Mouse (Mus musculus) testis, adult 10 weeks (tissue): Measurements from ENCODE around the gene Daxx. TPM values are rescaled to one million over a fixed set of nuclear protein-coding genes. Genes with fewer than 3 reads are reported as not detected.

Experiments
- polyA plus RNA-seq: library from polyadenylated mRNA; stranded (reverse); fragments of 350-450 nt; fragmentation: Illumina TruSeq; extraction: RNeasy Lipid Tissue Mini Kit (QIAGEN cat#74804); gene quantifications from one replicate; pipeline ENCODE4 v1.2.3, GENCODE M21; 2014; ENCODE audit warnings: low read depth, low replicate concordance

Gene Daxx
- polyA plus RNA-seq: 31.5 TPM

GRCm38 (mm10) chr17:33909077-33909868 lies at the start of gene Daxx:
TSS of gene Daxx (plus strand) at chr17:33909414.

DNA sequence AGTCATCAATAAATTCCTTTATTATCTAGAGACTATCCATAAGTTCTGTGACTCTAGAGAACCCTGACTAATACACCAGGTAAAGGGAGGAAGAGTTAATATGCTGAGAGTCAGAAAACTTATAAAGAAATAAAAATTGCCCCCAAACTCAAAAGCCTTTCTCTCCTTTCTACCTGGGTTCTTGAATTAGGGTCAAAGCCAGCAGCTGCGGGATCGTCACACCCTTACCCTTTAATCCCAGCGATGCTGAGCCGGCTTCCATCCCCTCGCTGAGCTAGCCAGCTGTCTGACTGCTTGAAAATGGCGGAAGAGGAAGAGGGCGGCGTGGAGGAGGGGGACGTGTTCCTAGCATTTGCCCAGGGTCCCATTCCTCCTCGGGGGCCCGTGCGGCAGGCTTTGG lies 35.7 kb upstream of the Daxx start, which contains the start of gene Gm7029:
Gene Gm7029, plus strand, starts transcription at position 301 of the 400 bp plus-strand sequence.

GRCm38 (mm10) chr17:33890533-33891059 lies 18.6 kb upstream of the Daxx start, which contains the start of gene Kifc1:
TSS of gene Kifc1 (minus strand) at chr17:33890661.

DNA sequence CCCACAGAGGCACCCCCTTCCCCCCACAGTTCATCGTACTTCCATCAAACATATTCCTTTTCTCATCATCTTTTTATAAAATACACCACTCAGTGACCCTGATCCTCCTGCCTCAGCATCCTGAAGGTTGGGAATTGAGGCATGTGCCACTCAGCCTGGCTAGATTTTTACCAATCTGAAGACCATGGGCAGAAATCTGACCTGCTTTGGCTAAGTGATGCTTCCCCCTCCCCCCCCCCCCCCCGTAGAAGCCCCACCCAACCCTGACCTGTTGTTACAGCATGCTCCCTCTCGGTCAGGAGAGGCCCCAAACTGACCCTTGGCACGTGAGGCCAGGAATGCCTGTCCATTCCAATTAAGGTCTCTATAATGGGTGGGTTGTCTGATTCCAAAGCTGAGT lies 4.4 kb upstream of the Daxx start, which contains the start of gene Platr17:
Gene Platr17, plus strand, starts transcription at position 301 of the 400 bp plus-strand sequence.

DNA sequence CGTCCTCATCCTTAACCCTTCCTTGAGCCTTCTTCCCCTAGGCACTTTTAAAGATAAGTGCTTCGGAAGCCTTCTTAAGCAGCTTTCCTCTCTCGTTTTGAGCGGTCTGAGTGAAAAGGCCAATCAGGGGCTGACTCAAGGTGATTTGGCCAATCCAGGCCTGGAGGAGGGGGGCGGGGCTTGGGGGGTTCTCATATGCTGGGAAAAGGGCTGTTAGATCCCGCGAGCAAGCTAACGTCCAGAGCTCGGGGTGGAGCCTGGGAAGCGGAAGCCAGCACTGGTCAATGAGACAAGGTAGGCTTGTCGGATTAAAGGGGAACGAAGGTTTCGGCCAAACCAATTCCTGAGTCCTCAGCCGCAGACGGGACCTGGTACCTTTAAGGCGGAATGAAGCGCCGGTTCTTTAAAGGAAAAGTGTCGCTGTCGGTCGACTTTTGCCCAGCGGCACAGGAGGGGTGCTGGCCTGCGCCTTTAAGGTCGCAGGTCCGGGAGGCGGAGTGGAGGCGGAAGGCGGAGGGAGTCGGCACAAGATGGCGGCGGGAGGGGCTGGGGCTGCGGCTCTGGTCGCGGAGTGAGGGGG lies 6.5 kb downstream of the Daxx start, which contains the start of the genes Tapbp and Zbtb22:
Gene Tapbp, plus strand, starts transcription at position 229 of the 580 bp plus-strand sequence.
Gene Zbtb22, plus strand, starts transcription at position 234 of the 580 bp plus-strand sequence.

DNA sequence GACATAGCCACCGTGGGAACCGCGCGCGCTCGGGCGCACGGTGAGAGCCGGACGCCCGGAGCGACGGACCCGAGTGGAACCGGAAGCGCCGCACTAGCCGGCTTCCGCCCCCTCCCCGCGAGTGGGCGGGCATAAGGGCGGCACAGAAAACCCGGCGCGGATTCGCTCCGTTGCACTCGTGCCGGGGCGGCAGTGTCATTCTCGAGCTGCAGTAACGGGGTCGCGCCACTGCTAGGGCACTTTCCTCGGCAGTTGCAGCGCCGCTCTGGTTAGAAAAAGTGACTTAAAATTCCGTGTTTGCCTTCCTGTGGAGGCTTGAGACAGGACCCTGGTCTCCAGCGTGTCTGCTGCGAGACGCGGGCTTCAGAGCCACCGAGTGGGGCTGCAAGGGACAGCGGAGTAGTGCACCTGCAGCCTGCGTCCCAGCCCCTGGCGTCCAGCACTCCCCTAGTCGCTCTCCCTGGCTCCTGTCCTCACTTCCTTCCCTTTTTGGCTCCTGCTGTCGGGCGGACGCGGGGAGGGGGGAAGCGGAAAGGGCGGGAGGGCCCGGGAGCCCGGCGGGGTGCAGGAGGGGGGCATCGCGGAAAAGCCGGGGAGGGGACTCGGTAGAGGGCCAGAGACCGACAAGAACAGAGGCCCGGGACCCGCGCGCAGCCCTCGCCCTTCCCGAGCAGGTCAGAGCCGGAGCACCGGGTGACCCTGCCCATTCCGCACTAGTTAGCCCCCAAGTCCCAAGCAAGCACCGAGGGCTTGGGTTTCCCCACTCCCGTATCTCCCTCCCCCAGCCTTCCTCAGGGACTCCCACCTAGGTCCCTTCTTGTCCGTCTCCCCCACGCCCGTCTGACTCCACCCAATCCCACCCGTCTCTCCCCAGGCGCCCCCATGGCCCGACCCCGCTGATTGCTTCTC lies 20.4 kb downstream of the Daxx start, which contains the start of gene Rgl2:
Gene Rgl2, plus strand, starts transcription at position 173 of the 909 bp plus-strand sequence.

DNA sequence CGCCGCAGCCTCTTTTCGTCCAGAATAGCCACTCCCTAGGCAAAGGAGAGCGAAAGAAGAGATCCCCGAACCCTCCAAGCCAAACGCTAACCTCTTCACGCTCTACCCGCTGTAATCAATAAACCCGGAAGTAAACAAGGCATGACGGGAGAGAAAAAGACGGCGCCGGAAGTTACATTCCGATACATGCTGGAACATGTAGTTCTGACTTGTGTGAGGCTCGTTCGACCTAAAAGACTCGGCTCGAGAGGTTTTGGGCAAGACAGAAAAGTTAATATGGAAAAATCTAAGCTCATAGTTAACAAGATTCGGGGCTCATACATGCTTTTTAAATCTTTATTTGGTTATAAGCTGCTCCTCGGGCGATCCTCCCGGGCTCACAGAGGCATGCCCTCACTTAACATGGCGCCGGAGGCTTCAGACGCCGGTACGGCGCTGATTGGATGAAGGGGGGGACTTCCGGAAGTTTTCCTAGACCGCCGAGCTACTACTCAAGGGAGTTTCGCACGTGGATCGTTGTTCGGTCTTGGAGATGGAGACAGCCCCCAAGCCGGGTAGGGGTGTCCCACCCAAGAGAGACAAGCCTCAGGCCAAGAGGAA lies 31.1 kb downstream of the Daxx start, which contains the start of the genes Pfdn6 and Wdr46:
Gene Pfdn6, minus strand, starts transcription at position 138 of the 600 bp plus-strand sequence.
Gene Wdr46, plus strand, starts transcription at position 455 of the 600 bp plus-strand sequence.

DNA sequence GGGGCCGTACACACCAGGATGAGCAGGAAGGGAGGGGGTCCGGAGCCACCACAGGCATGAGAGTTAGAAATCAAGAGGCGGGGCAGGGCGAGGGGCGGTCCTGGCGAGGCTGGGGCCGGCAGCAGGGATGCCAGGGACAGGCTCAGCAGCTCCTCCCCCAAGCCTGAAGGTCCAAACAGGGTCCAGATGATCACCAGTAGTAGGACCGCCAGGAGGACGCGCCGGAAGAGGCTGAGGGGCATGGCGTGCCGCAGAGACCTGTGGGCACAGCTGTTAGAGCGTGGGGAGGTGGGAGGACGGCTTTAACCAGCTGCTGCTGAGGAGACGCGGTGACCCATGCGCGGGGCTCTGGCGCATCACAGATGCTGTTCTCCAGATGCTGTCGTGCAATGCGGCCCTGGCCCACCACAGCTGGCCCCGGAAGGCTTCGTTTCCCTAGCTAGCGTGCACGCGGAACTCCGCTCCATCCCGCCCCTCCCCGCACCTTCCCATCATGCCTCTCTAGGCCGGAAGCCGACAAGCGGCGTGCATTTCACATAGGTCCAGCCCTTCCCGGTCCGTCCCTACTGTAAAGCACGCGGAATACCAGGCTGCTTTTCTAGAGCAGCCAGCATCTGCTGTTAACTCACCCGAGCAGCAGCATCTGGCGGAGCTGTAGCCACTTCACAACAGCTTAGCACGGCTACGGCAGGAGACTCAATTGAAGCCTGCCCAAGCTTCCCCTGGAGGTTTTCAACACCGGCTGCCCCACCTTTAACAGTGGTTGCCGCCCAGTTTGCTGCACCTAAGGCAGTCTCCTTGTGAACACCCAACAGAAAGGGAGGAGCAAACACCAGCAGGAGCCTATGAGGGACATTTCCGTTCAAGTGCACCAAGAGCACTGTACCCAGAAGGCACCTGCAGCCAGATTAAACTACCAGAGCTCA lies 42.1 kb downstream of the Daxx start, which contains the start of gene B3galt4:
Gene B3galt4, minus strand, starts transcription at position 468 of the 926 bp plus-strand sequence.

GRCm38 (mm10) chr17:33955555-33956214 lies 46.5 kb downstream of the Daxx start, which contains the start of the genes Vps52 and Rps18:
TSS of gene Vps52 (plus strand) at chr17:33955812.
TSS of gene Rps18 (minus strand) at chr17:33956001.

Other genes starting within 250 kb of the Daxx start
- 275 TPM for gene Hnrnpm, start 222.6 kb upstream of the Daxx start, polyA plus RNA-seq
- 17.2 TPM for gene March2, start 190.7 kb upstream of the Daxx start, polyA plus RNA-seq
- 8.2 TPM for gene Rab11b, start 148.9 kb upstream of the Daxx start, polyA plus RNA-seq
- 0.36 TPM for gene Angptl4, start 127.6 kb upstream of the Daxx start, polyA plus RNA-seq
- 15.3 TPM for gene Kank3, start 98.9 kb upstream of the Daxx start, polyA plus RNA-seq
- 54.7 TPM for gene Rps28, start 84.9 kb upstream of the Daxx start, polyA plus RNA-seq
- 19.3 TPM for gene Ndufa7, start 84.8 kb upstream of the Daxx start, polyA plus RNA-seq
- gene Cd320, start 66.3 kb upstream of the Daxx start, polyA plus RNA-seq: 36.7 TPM
- not detected for gene Gm7029, start 35.6 kb upstream of the Daxx start, polyA plus RNA-seq
- 3.2 TPM for gene Kifc1, start 18.8 kb upstream of the Daxx start, polyA plus RNA-seq
- gene Platr17, start 4.3 kb upstream of the Daxx start, polyA plus RNA-seq: 0.48 TPM
- 25.5 TPM for gene Tapbp, start 6.5 kb downstream of the Daxx start, polyA plus RNA-seq
- 3.0 TPM for gene Zbtb22, start 6.5 kb downstream of the Daxx start, polyA plus RNA-seq
- 6.7 TPM for gene Rgl2, start 20.1 kb downstream of the Daxx start, polyA plus RNA-seq
- gene Pfdn6, start 30.9 kb downstream of the Daxx start, polyA plus RNA-seq: 14.6 TPM
- gene Wdr46, start 31.2 kb downstream of the Daxx start, polyA plus RNA-seq: 1.1 TPM
- gene B3galt4, start 42.1 kb downstream of the Daxx start, polyA plus RNA-seq: 0.25 TPM
- 6.9 TPM for gene Vps52, start 46.4 kb downstream of the Daxx start, polyA plus RNA-seq
- 19.7 TPM for gene Rps18, start 46.6 kb downstream of the Daxx start, polyA plus RNA-seq
- 48.0 TPM for gene H2-K1, start 90.9 kb downstream of the Daxx start, polyA plus RNA-seq
- gene Ring1, start 115.3 kb downstream of the Daxx start, polyA plus RNA-seq: 1.3 TPM
- gene H2-Ke6, start 118.6 kb downstream of the Daxx start, polyA plus RNA-seq: 2.2 TPM
- 0.11 TPM for gene Slc39a7, start 122.3 kb downstream of the Daxx start, polyA plus RNA-seq
- gene Rxrb, start 122.4 kb downstream of the Daxx start, polyA plus RNA-seq: 0.55 TPM
- gene Col11a2, start 130.0 kb downstream of the Daxx start, polyA plus RNA-seq: 0.07 TPM
- gene H2-Oa, start 182.9 kb downstream of the Daxx start, polyA plus RNA-seq: not detected
- 1.9 TPM for gene H2-DMa, start 210.1 kb downstream of the Daxx start, polyA plus RNA-seq
- 414 TPM for gene Brd2, start 213.2 kb downstream of the Daxx start, polyA plus RNA-seq
- gene H2-DMb2, start 233.9 kb downstream of the Daxx start, polyA plus RNA-seq: not detected
- gene H2-DMb1, start 243.7 kb downstream of the Daxx start, polyA plus RNA-seq: 4.0 TPM